Mouse (Mus musculus): ENCODE results near the gene Miga1. TPM values are rescaled to one million over a fixed set of nuclear protein-coding genes. Genes with fewer than 3 reads are reported as not detected.

The Miga1 gene
- total RNA-seq (2015; ENCODE audit: low replicate concordance) (2.1 and 6.5 TPM in 2 replicates), total RNA-seq (2017; ENCODE audit: low replicate concordance) (2.3 and 3.3 TPM in 2 replicates)

DNA sequence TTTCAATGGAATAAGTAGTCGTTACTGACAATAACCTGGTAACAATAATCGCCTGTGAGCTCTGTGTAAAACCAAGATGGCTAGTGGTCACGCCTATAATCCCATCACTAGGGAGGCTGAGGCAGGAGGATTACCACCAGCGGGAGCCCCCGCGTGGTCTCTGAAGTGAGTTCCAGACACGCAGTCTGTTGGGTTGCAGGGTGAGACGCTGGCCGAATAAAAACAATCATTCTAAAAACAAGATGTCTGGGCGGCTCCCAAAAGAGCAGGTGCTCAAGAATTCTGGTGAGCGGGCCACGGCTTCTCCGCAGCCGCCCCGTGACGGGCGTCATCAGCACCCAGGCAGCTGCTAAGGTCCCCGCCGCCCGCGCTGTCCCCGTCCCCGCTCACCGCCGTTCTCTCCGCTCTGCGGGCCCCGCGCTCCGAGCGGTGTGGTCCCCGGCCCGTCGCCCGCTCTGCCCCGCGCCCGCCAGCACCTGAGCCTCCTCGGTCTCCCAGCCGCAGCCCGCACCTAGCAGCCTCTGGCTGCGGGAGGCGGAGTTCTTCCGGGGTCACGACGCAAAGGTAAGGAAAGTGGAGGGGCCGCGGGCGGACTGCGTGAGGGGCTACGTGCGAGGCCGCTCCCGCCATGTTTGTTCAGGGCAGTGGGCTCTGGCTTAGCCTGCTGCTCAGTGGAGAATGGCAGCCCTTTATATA is at the start of gene Miga1:
Gene Miga1 (minus strand): TSS at position 546 of the 696 bp plus-strand sequence.
- ATAC-seq (replicated peaks; ENCODE audit: low FRiP score, poor library complexity, severe bottlenecking): peak; percentile 74

DNA sequence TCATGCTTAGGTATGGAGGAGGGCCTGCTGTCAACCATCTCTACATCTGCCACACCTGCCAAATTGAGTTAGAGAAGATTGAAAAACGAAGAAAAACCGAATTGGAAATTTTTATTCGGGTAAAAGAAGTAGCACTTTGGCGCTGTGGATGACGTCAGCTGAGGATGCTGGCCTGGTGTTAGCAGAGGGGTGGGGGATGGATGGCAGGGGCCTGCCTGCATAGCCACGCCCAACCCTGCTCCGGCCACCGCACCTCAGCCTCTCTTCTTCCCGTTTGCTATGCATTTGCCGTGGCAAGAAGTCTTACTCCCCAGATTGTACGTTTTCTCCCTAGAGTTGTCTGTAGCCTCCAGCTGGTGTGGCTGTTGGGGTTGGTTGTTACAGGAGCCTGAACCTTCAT is 43.9 kb upstream of the Miga1 start:
- ATAC-seq (replicated peaks; ENCODE audit: low FRiP score, poor library complexity, severe bottlenecking): no peak

DNA sequence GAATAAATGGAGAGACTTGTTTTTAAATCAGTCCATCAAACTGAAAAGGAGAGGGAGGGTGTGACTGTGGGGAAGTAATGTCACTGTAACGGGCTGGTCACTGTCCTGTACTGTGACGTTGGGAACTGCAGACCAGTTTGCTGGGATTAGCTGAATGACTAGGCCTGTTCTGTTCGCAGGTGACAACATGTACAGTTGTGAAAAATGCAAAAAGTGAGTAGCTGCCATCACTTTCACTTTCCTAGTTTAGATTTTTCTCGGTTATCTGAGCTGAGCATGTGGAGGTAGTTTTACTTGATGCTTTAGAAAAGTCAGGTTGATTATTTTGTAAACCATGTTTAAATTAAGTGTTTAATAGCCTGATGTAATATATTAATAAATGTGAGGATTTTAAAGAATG is 35.9 kb upstream of the Miga1 start:
- no peak for ATAC-seq (replicated peaks; ENCODE audit: low FRiP score, poor library complexity, severe bottlenecking)

DNA sequence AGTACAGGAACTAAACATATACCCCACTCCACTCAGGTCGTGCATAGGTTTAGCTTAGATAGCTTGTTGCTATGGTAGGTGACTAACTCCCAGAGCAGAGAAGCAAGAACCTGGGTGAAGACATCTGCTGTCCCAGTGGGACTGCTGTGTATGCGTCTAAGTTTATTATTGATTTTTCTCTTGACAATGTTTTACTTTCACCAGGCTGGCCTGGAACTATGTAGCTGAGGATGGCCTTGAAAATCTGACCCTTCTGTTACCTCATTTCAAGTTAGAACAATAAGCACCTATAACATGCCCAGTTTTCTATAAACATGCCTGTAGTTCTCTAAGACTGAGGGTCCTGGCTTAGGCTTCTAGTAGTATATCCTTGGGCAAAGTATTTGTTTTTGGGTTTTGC is 24.0 kb upstream of the Miga1 start:
- ATAC-seq (replicated peaks; ENCODE audit: low FRiP score, poor library complexity, severe bottlenecking): no peak

DNA sequence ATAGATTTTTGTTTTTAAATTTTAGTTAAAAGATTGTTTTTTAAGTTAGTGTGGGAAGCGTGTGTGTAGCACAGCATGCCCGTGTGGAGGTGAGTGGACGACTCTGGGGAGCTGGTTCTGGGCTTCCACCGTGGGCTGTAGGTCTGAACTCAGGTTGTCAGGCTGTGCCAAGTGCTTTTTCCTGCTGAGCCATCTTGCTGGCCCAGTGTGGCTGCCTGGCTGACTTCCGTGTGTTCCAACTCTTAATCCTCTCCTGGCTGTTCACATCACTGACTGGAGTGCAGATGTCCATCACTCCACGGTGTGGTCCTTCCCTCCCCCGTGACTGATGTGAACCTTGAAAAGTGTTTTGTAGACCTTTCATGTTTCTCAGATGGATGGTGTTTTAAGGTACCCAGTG is 18.9 kb upstream of the Miga1 start:
- ATAC-seq (replicated peaks; ENCODE audit: low FRiP score, poor library complexity, severe bottlenecking): no peak

DNA sequence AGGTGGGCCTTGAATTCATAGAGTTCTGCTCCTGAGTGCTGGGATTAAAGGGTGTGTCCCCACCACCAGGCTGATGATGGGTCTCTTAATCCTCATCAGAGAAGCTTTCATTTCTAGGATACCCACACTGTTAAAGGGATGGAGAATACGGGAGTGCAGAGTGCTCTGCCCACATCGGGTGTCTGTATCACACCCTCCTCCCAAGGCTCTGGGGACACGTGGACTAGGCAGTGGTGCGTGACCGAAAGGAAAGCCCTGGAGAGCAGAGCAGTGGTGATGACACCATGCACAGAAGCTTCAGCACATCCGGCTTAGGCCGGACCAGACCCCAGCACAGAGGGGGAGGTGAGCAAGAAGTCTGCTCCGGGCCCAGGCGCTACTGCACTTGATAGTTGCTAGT is 16.5 kb upstream of the Miga1 start:
- no peak for ATAC-seq (replicated peaks; ENCODE audit: low FRiP score, poor library complexity, severe bottlenecking)

DNA sequence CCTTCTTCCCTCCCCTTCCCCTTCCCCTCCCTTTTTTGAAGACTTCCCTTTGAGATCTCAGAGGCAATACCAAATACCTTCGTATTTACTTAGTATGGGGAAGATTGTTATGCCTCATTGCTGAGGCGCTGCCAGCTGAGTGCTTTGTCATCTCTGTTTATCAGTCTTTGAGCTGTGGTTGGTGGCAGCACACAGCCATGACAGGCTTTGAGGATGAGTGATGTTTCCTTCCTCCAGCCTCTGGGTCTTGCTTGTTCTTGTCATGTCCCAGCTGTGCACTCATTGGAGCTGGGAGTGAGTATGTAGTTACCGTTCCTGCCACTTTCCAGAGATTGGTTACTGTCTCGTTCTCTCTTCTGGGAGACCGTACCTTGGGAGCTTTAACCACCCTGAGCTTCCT is 15.2 kb upstream of the Miga1 start:
- peak; percentile 90 for ATAC-seq (replicated peaks; ENCODE audit: low FRiP score, poor library complexity, severe bottlenecking)

DNA sequence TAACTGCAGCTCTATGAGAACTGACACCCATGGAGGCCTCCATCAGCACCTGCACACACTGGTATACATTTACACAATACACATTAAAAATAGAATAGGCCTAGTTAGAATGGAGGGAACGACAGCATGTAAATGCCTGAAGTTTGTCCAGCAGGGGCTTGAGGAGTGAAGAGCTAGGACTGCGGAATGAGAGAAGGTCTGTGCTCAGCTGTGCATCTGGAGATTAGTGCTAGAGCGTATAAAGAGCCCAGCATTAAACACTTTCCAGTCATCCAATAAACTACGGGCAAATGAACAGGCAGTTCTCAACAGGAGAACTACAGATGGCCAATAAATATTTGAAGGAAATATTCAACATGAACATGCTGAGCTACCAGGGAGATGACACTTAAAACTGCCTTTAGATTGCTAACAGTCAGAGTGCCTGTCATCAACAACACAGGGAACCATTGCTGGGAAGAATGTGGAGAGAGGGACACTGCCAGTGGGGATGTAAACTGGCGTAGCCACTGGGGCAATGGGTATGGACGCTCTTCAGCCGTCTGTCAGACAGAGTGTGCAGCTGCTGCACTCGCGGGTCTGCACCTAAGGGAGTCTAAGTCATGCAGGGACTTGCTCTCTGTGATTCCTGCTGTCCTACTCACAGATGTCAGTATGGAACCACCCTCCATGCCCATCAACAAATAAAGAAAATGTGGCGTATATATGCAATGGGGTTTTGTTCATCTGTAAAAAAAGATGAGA is 13.4 kb upstream of the Miga1 start:
- ATAC-seq (replicated peaks; ENCODE audit: low FRiP score, poor library complexity, severe bottlenecking): no peak

DNA sequence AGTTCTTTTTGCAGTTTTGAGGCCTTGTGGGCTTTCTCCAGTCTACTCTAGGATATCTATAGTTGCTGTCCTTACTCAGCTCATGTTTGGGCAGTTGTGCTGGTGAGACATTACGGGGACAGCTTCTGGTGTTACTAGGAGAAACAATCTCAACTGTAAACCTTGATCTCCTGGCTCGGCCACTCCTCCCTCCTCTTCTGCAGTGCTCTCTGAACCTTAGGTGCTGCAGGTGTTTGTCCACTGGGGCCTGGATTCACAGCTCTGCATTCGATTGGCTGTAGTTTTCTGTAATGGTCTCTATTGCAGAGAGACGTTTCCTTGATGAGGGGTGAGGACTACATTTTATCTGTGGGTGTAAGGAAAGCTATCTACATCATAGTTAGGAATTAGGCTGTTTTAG is 12.1 kb upstream of the Miga1 start:
- no peak for ATAC-seq (replicated peaks; ENCODE audit: low FRiP score, poor library complexity, severe bottlenecking)

DNA sequence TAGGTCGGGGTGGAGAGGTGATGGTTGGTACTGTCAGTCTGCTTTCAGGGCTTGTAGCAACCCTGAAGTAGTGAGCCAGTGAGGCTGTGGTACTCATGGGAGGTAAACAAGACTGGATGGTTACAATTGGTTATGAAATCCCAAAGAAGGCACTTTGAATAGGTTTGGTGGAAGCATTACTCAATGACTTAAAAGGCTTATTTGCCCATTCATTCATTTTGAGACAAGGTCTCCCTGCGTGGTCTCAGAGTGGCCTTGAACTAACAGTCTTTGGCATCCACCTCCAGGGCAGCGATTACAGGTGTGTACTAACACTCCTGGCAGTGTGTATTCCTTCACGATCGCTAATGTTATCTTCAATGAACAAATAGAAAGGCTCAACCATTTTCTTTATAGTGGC is 10.8 kb upstream of the Miga1 start:
- no peak for ATAC-seq (replicated peaks; ENCODE audit: low FRiP score, poor library complexity, severe bottlenecking)

DNA sequence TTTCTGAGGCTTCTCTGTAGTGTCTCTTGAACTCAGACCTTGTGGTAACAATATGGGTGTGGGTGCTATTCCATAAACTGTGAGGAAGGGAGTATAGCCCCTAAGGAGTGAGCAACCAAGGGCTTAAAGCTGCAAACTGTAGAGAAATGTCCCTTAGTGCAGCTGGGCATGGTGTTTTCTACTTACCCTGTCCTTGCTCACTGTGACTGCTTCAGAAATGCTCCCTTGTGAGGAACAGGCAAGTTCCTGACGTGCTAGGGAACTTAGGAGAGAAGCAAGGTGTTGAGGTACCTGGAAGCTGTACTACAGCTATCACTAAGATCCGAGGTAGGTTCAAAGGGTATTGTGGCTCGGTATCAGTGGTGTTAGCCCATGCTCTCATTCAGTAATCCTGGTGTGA is 10.2 kb upstream of the Miga1 start:
- ATAC-seq (replicated peaks; ENCODE audit: low FRiP score, poor library complexity, severe bottlenecking): no peak

DNA sequence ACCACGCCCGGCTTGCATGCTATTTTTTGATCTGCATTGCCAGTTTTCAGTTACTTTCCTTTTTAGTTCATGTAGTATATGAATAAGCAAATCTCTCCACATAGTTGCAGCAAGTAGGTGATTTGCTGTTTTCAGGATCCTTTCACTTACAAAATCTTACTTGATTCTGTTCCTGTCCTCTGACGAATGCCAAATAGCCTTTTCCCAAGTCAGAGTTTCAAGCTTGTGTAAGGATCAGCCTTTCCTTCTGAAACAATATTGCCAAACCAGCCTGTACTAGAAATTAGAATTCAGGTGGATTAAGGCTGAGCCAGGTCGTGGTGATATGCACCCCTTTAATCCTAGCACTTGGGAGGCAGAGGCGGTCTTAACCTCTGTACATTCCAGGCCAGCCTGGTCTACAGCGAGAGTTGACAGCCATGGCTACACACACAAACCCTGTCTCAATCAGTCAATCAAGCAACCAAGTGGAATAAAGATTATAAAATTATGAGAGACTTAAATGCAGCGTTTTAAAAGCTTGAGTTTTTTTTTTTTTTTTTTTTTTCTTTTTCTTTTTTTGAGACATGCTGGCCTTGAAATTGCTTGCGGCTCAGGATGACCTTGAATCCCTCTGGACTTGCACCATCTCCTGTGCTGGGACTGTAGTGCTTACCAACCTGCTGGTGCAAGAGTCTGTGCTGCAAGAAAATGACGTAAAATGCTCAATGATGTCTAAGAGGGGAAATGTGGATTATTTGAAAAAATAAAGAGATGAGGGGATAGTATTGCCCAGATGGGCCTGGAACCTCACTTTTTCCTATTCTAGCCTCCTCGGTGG is 8.0 kb upstream of the Miga1 start:
- ATAC-seq (replicated peaks; ENCODE audit: low FRiP score, poor library complexity, severe bottlenecking): no peak

DNA sequence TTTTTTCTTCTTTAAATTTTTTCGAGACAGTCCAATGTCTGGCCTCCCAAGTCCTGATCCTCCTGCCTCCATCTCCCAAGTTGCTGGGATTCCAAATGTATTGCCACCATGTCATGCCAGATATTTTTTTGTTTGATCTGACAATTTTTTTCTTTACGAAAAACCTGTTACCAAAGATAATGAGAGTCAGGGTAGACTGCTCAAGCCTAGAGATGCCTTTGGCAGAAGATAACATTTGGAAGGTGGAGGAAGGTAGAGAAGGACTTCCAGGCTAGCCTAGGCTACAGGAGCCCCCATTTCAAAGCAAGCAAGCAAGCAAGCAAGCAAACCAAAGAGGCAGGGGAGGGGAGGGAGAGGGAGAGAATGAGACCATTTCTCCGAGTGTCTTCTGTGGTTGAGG is 7.0 kb upstream of the Miga1 start:
- peak; percentile 58 for ATAC-seq (replicated peaks; ENCODE audit: low FRiP score, poor library complexity, severe bottlenecking)

DNA sequence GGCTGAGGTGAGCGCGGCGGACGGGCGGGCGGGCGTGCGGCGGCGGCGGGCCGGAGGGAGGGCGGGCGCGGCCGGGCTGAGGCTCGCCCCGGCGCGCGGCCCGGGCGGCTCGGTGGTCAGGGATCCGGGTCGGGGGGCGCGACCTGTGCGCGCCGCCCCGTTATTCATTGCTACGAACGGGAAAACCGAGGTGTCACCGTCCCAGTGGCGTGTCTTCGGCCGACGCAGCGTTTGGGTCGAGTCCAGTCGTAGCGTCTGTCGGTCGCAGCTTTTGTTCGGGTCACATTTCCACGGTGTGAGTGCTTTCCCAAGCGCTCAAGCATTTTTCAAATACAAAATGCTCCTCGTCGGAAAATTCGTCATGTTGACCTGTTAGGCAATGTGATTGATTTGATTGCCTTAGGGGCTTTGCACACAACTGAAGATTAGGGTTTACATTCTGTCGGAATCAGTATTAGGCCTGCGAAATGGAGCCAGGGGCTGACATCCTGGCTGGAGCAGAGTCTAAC is 6.5 kb upstream of the Miga1 start:
- ATAC-seq (replicated peaks; ENCODE audit: low FRiP score, poor library complexity, severe bottlenecking): peak; percentile 20

DNA sequence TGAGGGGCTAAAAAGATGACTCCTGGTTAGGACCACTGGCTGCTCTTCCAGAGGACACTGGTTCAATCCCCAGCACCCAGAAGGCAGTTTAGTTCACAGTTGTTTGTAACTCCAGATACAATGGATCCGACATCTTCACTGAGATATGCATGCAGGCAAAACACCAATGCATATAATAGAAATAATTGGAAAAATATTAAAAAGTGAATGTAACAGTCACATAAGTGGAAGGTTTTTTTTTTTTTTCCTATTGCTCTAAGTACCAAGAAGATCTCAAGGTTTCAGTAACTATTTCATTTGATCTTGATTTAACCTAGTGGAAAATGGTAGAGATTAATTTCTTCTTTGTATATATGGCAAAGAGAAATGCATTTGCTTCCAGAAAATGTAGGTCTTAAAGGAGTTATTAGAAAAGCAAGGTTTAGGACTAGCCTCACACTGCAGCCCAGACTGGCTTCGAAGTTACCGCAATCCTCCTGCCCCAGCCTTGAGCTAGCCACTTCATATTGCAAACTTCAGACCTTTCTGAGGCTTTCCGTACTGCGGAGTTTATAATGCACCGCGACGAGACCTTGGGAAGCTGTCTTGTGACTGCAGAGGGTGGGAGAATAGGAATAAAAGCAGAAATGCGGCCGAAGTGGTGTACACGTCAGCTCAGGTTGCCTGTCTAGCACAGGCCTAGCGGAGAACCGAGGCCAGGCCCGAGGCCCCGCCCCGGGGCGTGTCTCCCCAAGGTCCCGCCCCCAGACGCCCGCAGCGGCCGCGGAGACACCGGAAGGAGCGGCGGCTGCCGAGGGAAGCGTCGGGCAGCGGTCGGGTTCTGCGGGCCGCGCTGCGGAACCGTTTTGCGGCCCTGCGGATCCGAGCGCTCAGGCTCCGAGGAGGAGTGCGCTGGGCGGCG is 5.8 kb upstream of the Miga1 start, which contains the start of gene Usp33:
Gene Usp33 (plus strand): TSS at position 747 of the 901 bp plus-strand sequence.
- ATAC-seq (replicated peaks; ENCODE audit: low FRiP score, poor library complexity, severe bottlenecking): peak; percentile 92

DNA sequence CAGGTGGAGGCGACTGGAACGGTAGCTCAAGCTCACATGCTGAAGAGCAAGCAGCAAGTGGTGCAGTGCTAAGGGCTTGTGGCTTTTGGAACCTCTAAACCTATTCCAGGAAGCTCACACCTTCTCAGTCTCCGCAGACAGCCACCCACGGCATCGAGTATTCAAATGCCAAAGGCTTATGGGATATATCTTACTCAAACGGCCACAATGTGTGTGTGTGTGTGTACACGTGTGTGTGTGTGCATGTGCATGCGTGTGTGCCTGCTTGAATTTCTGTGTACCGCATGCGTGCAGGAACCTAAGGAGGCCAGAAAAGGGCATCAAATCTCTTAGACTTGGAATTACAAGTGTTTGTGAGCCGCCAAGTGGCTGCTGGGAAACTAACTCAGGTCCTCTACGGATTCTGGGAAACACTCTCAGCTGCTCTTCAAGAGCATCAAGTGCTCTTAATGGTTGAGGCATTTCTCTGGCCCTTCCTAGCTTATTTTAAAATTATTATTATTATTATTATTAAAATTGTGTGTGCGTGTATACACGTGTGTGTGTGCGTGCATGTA is 2.8 kb upstream of the Miga1 start:
- ATAC-seq (replicated peaks; ENCODE audit: low FRiP score, poor library complexity, severe bottlenecking): no peak

DNA sequence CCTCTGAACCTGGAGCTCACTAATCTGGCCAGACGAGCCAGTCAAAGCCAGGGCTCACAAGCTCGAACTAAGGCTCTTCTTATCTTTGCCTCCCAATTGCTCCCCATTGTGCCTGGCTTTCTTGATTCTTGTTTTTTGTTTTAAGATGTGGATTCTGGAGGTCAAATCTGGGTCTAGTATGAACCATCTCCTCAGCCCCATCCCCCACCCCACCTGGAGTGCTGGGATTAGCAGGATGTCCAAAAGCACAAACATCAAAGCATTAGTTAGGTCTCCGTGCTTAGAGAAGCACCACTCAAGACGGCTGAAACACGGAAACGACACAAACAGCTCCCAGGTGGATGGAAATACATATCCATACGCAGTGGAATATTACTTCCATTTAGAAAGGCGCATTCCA is 4.1 kb downstream of the Miga1 start:
- ATAC-seq (replicated peaks; ENCODE audit: low FRiP score, poor library complexity, severe bottlenecking): no peak

DNA sequence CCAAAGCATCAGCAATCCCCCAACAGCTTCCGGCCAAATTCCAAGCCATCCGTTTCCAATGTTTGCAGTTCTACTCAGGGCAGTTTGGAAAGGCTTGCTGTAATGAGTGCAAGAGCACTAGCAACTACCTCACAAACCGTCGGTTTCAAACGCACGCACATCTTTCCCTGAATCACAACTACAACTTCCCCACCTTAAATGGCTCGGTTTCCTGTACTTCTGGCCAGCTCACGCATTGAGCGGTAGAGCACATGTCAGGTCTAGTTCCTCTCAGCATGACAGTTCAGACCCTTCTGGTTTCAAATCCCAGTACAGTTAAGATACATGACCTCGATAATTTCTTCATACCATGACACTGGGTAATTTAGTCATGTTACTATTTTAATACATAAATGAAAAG is 6.6 kb downstream of the Miga1 start:
- ATAC-seq (replicated peaks; ENCODE audit: low FRiP score, poor library complexity, severe bottlenecking): no peak
